Mouse (Mus musculus) inflammation-experienced regulatory T-cells (primary cell): ENCODE results near the gene Socs7. TPM values are rescaled to one million over a fixed set of nuclear protein-coding genes. Genes with fewer than 3 reads are reported as not detected.

Source experiments
- polyA plus RNA-seq, 2 experiments: library from polyadenylated mRNA; unstranded; fragments of 100-300 nt; shearing (Covaris generic); gene quantifications; one replicate each; pipeline ENCODE4 v1.2.1; 2017

Socs7 gene
- 1 to 10 TPM; 1.4 to 2.5 TPM for polyA plus RNA-seq

DNA sequence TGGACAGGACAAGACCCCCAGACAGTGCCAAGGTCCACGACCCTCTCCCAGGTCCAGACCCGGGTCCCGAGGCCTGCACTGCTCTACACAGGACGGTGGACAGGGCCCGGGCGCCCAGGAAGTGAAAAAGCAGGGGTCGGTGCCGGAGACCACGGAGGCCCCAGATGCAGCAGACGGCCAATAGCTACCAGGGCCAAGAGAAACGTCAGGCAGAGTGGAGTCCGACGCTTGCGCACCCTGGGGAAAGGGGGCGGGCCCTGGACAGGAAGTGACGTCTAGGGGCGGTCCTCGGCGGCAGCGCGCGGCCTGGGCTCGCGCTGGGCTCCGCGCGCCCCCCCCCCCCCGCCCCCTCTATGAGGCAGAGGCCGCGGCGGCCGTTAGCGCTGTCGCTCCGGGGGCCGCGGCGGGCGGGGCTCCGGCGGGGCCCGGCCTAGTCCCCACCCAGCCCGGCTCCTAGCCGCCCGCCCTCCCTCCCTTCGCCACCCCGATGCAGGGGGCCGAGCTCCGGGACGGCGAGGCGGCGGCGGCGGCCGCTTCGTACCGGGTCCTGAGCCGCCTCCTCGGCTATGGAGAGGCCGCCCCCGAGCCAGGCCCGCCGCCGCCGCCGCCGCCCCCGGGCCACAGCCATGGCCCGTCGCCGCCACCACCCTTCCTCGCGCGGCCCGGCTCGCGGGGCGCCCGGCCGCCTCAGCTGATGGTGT lies at the start of gene Socs7:
TSS of gene Socs7 (plus strand) at position 604 of the 701 bp plus-strand sequence.

DNA sequence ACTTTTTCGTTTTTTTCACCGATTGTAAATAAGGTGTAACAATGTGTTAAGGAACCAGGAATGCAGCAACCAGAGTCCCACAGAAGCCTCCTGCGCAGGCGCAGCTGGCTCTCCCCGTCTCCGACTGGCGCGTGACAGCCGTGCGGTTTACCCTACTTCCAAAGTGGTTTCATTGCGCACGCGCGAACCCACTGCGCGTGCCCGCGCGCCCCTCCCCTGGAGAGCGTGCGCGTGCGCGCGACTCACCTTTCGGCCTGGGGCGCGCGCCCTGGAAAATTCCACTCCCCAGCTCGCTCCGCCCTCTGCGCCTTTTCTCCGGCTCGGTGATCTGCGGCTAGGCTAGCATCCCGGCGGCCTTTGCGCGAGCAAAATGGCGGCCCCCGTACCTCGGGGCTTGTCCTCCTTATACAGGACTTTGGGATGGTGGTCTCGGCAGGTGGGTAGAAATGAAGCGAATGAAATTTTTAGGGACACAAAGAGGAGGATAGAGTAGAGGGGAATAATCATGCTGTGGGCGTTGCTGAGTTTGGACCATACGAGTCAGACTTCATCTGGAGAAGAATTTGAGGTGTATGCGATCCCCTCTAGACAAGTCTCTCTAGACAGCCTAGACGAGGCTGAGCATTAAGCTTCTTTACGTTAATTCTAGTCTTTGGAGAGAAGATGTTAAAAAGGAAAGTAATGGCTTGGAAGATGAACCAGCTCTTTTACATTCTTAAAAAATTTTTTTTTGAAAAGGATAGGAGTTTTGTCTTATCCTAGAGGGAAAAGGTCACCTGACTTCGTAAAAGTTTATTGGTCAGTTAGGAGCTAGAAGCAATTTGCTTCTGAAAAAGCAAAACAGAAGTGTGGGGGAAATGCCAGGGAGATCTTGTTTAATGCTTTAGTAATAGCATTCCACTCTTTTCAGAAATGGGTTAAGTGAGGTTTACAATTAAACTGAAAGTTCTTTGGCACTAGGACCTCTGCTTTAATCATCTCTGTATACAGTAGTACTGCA lies 46.5 kb upstream of the Socs7 start, which contains the start of gene Mrpl45:
TSS of gene Mrpl45 (plus strand) at position 213 of the 1,000 bp plus-strand sequence.

DNA sequence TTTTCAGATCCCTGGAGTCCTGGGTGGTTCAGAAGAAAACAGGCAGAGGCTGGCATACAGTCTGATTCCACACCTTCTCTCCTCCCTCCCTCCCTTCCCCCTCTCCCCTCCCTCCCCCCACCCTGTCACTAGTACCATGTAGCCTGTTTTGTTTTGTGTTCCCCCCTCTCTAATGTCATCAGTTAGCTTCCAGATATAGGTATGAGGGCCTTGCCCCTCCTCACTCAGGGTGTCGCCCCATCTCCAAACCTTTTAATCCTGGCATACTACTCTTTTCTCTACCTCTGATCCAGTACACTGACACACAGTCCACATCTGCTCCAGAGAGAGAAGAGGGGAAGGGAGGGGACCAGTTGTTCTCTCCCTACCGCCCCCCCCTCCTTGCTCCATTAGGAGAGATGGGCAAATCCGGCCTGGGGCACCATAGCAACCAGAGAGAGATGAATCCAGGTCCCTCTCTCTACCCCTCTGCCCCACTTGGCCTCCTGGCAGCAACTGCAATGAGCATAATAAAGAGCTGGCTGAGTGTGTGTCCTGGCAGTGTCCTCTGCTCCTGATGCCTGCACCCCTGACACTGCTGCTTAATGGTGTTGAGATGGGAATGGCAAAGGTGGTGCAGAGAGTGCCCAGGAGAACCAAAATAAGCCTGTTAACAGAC lies 10.2 kb upstream of the Socs7 start, which contains the start of gene Gpr179:
TSS of gene Gpr179 (minus strand) at position 51 of the 658 bp plus-strand sequence.

DNA sequence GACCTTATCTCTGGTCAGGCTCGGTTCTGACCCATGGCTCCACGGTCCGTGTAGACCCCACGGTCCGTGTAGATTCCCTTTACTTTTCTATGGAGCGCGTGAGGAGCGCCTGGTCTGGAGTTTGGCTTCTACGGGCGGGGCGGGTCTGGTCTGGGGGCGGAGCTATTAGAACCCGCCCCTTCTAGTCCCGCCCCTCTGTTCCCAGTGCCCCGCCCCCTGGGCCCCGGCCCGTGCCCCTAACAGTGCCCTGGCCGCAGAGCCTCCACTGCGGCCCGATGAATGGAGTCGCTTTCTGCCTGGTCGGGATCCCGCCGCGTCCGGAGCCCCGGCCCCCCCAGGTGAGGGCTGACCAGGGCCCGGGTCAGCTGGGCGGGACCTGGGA lies 53.0 kb downstream of the Socs7 start, which contains the start of gene Arhgap23:
TSS of gene Arhgap23 (plus strand) at position 204 of the 382 bp plus-strand sequence.

Other genes starting within 250 kb of the Socs7 start
- gene Tbx21, start 247.2 kb upstream of the Socs7 start, polyA plus RNA-seq = 10 to 100 TPM; 31.0 to 50.0 TPM
- 1 to 10 TPM in 1 of 2 experiments, under 1 TPM in 1; 0.30 to 1.1 TPM for gene Tbkbp1, start 211.1 kb upstream of the Socs7 start, polyA plus RNA-seq
- 10 to 100 TPM; 22.6 to 25.1 TPM for gene Kpnb1, start 174.7 kb upstream of the Socs7 start, polyA plus RNA-seq
- 10 to 100 TPM; 35.4 to 45.5 TPM for gene Npepps, start 81.9 kb upstream of the Socs7 start, polyA plus RNA-seq
- gene Mrpl45, start 46.8 kb upstream of the Socs7 start, polyA plus RNA-seq = 10 to 100 TPM; 23.0 to 26.3 TPM
- 1 to 10 TPM in 1 of 2 experiments, under 1 TPM in 1; 0.14 to 1.8 TPM for gene Gpr179, start 10.5 kb upstream of the Socs7 start, polyA plus RNA-seq
- gene Arhgap23, start 53.0 kb downstream of the Socs7 start, polyA plus RNA-seq = under 1 TPM in 1 of 2 experiments, not detected in 1; 0.38 TPM
- under 1 TPM in 1 of 2 experiments, not detected in 1; 0.53 TPM for gene 4933428G20Rik, start 137.8 kb downstream of the Socs7 start, polyA plus RNA-seq
- gene Srcin1, start 213.6 kb downstream of the Socs7 start, polyA plus RNA-seq = under 1 TPM; 0.02 to 0.53 TPM